Mouse (Mus musculus): ENCODE measurements around the gene Gm11232. TPM values are rescaled to one million over a fixed set of nuclear protein-coding genes. Genes with fewer than 3 reads are reported as not detected.

Gene Gm11232
- not detected for total RNA-seq (2023)

GRCm38 (mm10) chr4:71757865-71758264 lies at the start of gene Gm11232:
Gm11232 (minus strand) TSS chr4:71757965.

